Mouse (Mus musculus): ENCODE measurements at regions not wholly inside any gene's neighbourhood (a gene's known extent, or its start where the extent isn't known, plus 50 kb on each side); places are given as distances from the start of the nearest gene placed in this dataset.

DNA sequence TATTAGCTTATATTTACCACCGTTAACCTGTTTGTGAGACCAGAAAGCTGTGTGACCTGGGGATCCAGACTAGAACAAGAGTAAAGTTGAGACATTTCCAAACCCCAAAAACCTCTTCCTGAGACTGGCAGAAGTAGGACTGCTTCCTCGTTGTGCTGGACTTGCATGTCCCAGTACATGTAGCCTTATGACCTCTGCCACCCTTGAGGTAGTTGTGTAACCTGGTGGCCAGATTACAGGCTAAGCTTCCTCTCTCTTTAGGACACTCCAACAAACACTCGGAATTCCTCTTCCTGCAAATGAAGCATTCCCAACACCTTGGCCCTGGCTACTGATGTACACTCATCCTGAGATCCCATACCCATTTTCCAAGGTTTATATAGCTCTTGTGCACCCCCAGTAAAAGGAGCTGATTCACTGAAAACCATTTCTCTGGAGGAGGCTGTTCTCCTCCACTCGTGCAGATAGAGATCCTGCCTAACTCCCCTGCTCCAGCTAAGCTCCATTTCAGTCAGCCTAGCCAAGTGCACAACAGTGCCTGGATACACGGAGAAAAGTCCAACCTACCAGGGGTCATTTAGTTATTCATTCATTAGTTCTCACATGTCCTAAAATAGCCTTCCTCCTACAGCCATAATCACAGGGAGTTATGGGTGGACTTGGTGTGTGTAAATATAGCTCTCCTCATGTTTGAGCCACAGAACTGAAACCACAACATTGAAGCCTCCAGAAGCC is 289.4 kb downstream of the Pmp22 start:
- no peaks in the 10 kb centered on the region for H3K27me3 ChIP-seq (ENCODE audit: control insufficient read depth, insufficient read depth, low read length)
- H3K27ac ChIP-seq (ENCODE audit: low read depth, low read length): no peak overlapping the region
- H3K9me3 ChIP-seq (ENCODE audit: control insufficient read depth, low read length): no peaks in the 10 kb centered on the region
- ATAC-seq (ENCODE audit: low FRiP score, low TSS enrichment): no peak
- no peak overlapping the region for H3K4me3 ChIP-seq (ENCODE audit: low read length)
- WGBS: 75% methylated on average over 5 of the region's 5 CpGs
- no peak overlapping the region for H3K9ac ChIP-seq (ENCODE audit: low read depth, low read length)
- no peak overlapping the region for H3K4me2 ChIP-seq (replicated peaks; ENCODE audit: low read depth, low read length)
- H3K36me3 ChIP-seq (ENCODE audit: control insufficient read depth, insufficient read depth, low read length): no peaks in the 10 kb centered on the region
- H3K4me1 ChIP-seq (ENCODE audit: control insufficient read depth, insufficient read depth, low read length): 0 out of 2 replicates have a peak, but pooled peaks cover 1% of the 10 kb centered on the region

GRCm38 (mm10) chr11:63420341-63420740 is 291.6 kb downstream of the Pmp22 start:
- Histone ChIP-seq H3K27ac (ENCODE audit: low read depth, low read length) (no peak overlapping the region), H3K4me3 (ENCODE audit: low read length) (no peak overlapping the region), H3K9me3 (ENCODE audit: control insufficient read depth, low read length) (no peaks in the 10 kb centered on the region), H3K9ac (ENCODE audit: low read depth, low read length) (no peak overlapping the region), H3K27me3 (ENCODE audit: control insufficient read depth, insufficient read depth, low read length) (no peaks in the 10 kb centered on the region), H3K36me3 (ENCODE audit: control insufficient read depth, insufficient read depth, low read length) (no peaks in the 10 kb centered on the region), H3K4me1 (ENCODE audit: control insufficient read depth, insufficient read depth, low read length) (no peaks in the 10 kb centered on the region), H3K4me2 (replicated peaks; ENCODE audit: low read depth, low read length) (no peak overlapping the region)
- ATAC-seq (ENCODE audit: low FRiP score, low TSS enrichment): no peak
- 79% methylated on average over 3 of the region's 3 CpGs for WGBS

- WGBS: 83% methylated on average over 3 of the region's 3 CpGs
- Histone ChIP-seq H3K27ac (ENCODE audit: low read depth, low read length) (no peak overlapping the region), H3K4me2 (replicated peaks; ENCODE audit: low read depth, low read length) (no peak overlapping the region), H3K9ac (ENCODE audit: low read depth, low read length) (no peak overlapping the region), H3K4me1 (ENCODE audit: control insufficient read depth, insufficient read depth, low read length) (no peaks in the 10 kb centered on the region), H3K9me3 (ENCODE audit: control insufficient read depth, low read length) (no peaks in the 10 kb centered on the region), H3K4me3 (ENCODE audit: low read length) (no peak overlapping the region), H3K36me3 (ENCODE audit: control insufficient read depth, insufficient read depth, low read length) (no peaks in the 10 kb centered on the region), H3K27me3 (ENCODE audit: control insufficient read depth, insufficient read depth, low read length) (no peaks in the 10 kb centered on the region)
- ATAC-seq (ENCODE audit: low FRiP score, low TSS enrichment): no peak
These were observed 293.3 kb downstream of the Pmp22 start for GRCm38 (mm10) chr11:63422069-63422468.

- 70% methylated on average over 3 of the region's 3 CpGs for WGBS
- no peaks in the 10 kb centered on the region for H3K9me3 ChIP-seq (ENCODE audit: control insufficient read depth, low read length)
- no peak overlapping the region for H3K4me3 ChIP-seq (ENCODE audit: low read length)
- H3K27ac ChIP-seq (ENCODE audit: low read depth, low read length): no peak overlapping the region
- no peaks in the 10 kb centered on the region for H3K4me1 ChIP-seq (ENCODE audit: control insufficient read depth, insufficient read depth, low read length)
- no peak for ATAC-seq (ENCODE audit: low FRiP score, low TSS enrichment)
- H3K36me3 ChIP-seq (ENCODE audit: control insufficient read depth, insufficient read depth, low read length): no peaks in the 10 kb centered on the region
- H3K4me2 ChIP-seq (replicated peaks; ENCODE audit: low read depth, low read length): no peak overlapping the region
- H3K9ac ChIP-seq (ENCODE audit: low read depth, low read length): no peak overlapping the region
- no peaks in the 10 kb centered on the region for H3K27me3 ChIP-seq (ENCODE audit: control insufficient read depth, insufficient read depth, low read length)
These were observed 295.5 kb downstream of the Pmp22 start for GRCm38 (mm10) chr11:63424319-63424718.

DNA sequence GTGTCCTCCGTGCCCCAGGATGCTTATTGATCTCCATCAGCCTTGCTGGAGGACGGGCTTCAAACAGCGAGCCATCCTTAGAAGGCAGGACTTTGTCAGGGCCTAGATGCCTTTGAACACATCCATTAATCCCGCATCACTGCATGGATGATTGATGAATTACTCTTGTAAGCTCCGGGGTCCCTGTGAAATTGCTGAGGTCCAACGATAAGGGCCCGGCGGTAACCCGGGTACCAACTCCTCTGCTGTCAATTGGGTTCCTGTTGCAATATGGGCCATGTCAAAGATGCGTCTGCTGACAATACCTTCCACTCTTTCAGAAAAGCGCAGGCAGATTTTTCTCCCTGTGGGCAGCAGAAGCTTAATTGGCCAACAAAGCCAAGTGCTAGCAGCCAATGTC is 297.0 kb downstream of the Pmp22 start:
- no peak for ATAC-seq (ENCODE audit: low FRiP score, low TSS enrichment)
- no peak overlapping the region for H3K4me2 ChIP-seq (replicated peaks; ENCODE audit: low read depth, low read length)
- H3K9ac ChIP-seq (ENCODE audit: low read depth, low read length): no peak overlapping the region
- H3K27me3 ChIP-seq (ENCODE audit: control insufficient read depth, insufficient read depth, low read length): no peaks in the 10 kb centered on the region
- H3K9me3 ChIP-seq (ENCODE audit: control insufficient read depth, low read length): no peaks in the 10 kb centered on the region
- no peaks in the 10 kb centered on the region for H3K36me3 ChIP-seq (ENCODE audit: control insufficient read depth, insufficient read depth, low read length)
- WGBS: 58% methylated on average over 11 of the region's 11 CpGs
- no peaks in the 10 kb centered on the region for H3K4me1 ChIP-seq (ENCODE audit: control insufficient read depth, insufficient read depth, low read length)
- H3K4me3 ChIP-seq (ENCODE audit: low read length): no peak overlapping the region
- no peak overlapping the region for H3K27ac ChIP-seq (ENCODE audit: low read depth, low read length)

- Histone ChIP-seq H3K9me3 (ENCODE audit: control insufficient read depth, low read length) (peaks cover 5% of the 10 kb centered on the region), H3K27ac (ENCODE audit: low read depth, low read length) (no peak overlapping the region), H3K36me3 (ENCODE audit: control insufficient read depth, insufficient read depth, low read length) (no peaks in the 10 kb centered on the region), H3K4me3 (ENCODE audit: low read length) (no peak overlapping the region), H3K4me1 (ENCODE audit: control insufficient read depth, insufficient read depth, low read length) (no peaks in the 10 kb centered on the region), H3K4me2 (replicated peaks; ENCODE audit: low read depth, low read length) (no peak overlapping the region), H3K27me3 (ENCODE audit: control insufficient read depth, insufficient read depth, low read length) (no peaks in the 10 kb centered on the region), H3K9ac (ENCODE audit: low read depth, low read length) (no peak overlapping the region)
- 60% methylated on average over 5 of the region's 5 CpGs for WGBS
- no peak for ATAC-seq (ENCODE audit: low FRiP score, low TSS enrichment)
These were observed 325.0 kb downstream of the Pmp22 start for GRCm38 (mm10) chr11:63453786-63454185.

DNA sequence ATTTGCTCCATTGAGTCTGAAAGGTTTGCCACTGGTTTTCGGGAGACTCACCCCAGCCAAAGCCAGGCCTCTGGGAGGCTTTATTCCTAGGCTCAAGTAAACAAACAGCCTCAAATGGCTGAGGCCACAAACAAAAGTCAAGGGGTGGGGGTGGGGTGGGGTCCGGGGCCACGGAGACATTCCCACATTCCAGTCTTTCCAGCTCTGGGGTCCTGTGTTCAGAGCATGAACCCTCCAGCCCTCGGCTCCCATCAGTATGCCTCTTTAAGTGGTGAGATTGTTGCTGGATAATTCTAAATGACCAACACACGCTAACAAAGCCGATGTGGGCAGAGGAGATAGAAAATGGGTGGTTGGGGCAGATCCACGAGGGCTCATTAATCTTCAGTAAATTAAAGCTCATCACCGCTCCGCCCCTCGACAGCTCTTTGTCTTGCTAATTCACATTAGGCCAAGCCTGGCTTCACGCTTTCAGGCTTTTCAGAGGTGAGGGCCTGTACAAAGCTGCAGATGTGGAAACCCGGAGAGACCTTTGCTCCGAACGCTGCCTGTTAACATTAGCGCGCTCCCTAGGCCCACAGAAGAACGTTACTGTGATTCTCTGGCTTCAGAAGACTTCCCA is 326.2 kb downstream of the Pmp22 start:
- Histone ChIP-seq H3K9ac (ENCODE audit: low read depth, low read length) (no peak overlapping the region), H3K36me3 (ENCODE audit: control insufficient read depth, insufficient read depth, low read length) (no peaks in the 10 kb centered on the region), H3K4me1 (ENCODE audit: control insufficient read depth, insufficient read depth, low read length) (no peaks in the 10 kb centered on the region), H3K27ac (ENCODE audit: low read depth, low read length) (no peak overlapping the region), H3K4me3 (ENCODE audit: low read length) (no peak overlapping the region), H3K9me3 (ENCODE audit: control insufficient read depth, low read length) (peaks cover 5% of the 10 kb centered on the region), H3K4me2 (replicated peaks; ENCODE audit: low read depth, low read length) (no peak overlapping the region), H3K27me3 (ENCODE audit: control insufficient read depth, insufficient read depth, low read length) (no peaks in the 10 kb centered on the region)
- 23% methylated on average over 17 of the region's 17 CpGs for WGBS
- ATAC-seq (ENCODE audit: low FRiP score, low TSS enrichment): no peak

GRCm38 (mm10) chr11:63456356-63456755 is 327.6 kb downstream of the Pmp22 start:
- Histone ChIP-seq H3K4me3 (ENCODE audit: low read length) (no peak overlapping the region), H3K27ac (ENCODE audit: low read depth, low read length) (no peak overlapping the region), H3K27me3 (ENCODE audit: control insufficient read depth, insufficient read depth, low read length) (no peaks in the 10 kb centered on the region), H3K9me3 (ENCODE audit: control insufficient read depth, low read length) (peaks cover 5% of the 10 kb centered on the region), H3K9ac (ENCODE audit: low read depth, low read length) (no peak overlapping the region), H3K4me2 (replicated peaks; ENCODE audit: low read depth, low read length) (no peak overlapping the region), H3K4me1 (ENCODE audit: control insufficient read depth, insufficient read depth, low read length) (no peaks in the 10 kb centered on the region), H3K36me3 (ENCODE audit: control insufficient read depth, insufficient read depth, low read length) (no peaks in the 10 kb centered on the region)
- ATAC-seq (ENCODE audit: low FRiP score, low TSS enrichment): no peak
- WGBS: 84% methylated on average over 3 of the region's 3 CpGs

DNA sequence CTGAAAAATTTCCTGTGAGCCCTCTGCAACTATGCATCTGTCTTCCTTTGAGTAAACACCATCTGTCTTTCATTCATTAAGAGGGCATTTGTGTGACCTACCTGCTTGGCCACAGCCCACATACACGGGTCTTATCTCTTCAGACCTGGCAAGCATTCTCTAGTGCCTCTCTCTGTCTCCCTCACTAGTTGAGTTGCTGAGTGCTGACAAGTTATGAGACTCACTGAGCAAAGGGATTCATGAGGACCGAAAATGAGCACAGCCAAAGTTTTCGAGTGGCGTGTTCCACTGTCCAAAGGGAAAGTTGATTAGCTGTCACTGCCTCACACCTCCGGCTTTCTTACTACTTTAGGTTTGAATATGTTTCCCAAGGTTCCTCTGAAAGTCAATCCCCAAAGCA is 328.5 kb downstream of the Pmp22 start:
- no peak overlapping the region for H3K27ac ChIP-seq (ENCODE audit: low read depth, low read length)
- H3K9ac ChIP-seq (ENCODE audit: low read depth, low read length): no peak overlapping the region
- H3K4me3 ChIP-seq (ENCODE audit: low read length): no peak overlapping the region
- 76% methylated on average over 5 of the region's 5 CpGs for WGBS
- no peaks in the 10 kb centered on the region for H3K4me1 ChIP-seq (ENCODE audit: control insufficient read depth, insufficient read depth, low read length)
- H3K27me3 ChIP-seq (ENCODE audit: control insufficient read depth, insufficient read depth, low read length): no peaks in the 10 kb centered on the region
- ATAC-seq (ENCODE audit: low FRiP score, low TSS enrichment): no peak
- H3K4me2 ChIP-seq (replicated peaks; ENCODE audit: low read depth, low read length): no peak overlapping the region
- H3K36me3 ChIP-seq (ENCODE audit: control insufficient read depth, insufficient read depth, low read length): no peaks in the 10 kb centered on the region
- peaks cover 1% of the 10 kb centered on the region for H3K9me3 ChIP-seq (ENCODE audit: control insufficient read depth, low read length)
